Mouse (Mus musculus): Measurements from ENCODE around the gene Epdr1. TPM values are rescaled to one million over a fixed set of nuclear protein-coding genes. Genes with fewer than 3 reads are reported as not detected.
A peak's percentile ranks its signal among the peaks of the same experiment; 100 is the strongest.

The Epdr1 gene
- polyA plus RNA-seq, 1 experiment from 2014 or later: 25.3 TPM

GRCm38 (mm10) chr13:19630768-19631709 lies 11.3 kb upstream of the Epdr1 start:
- H3K4me2 ChIP-seq (ENCODE audit: low read length): no peak overlapping the region
- H3K9me3 ChIP-seq (replicated peaks; ENCODE audit: control insufficient read depth, low read length, poor library complexity, severe bottlenecking): no peaks in the 10 kb centered on the region
- no peak overlapping the region for H3K27ac ChIP-seq (ENCODE audit: low read length)
- H3K4me3 ChIP-seq (ENCODE audit: low read depth, low read length): no peak overlapping the region
- H3K9ac ChIP-seq (ENCODE audit: low read depth, low read length): no peak overlapping the region
- 93% methylated on average over 5 of the region's 5 CpGs for WGBS
- no peaks in the 10 kb centered on the region for H3K4me1 ChIP-seq (ENCODE audit: control insufficient read depth, insufficient read depth, low read length)
- ATAC-seq: no peak
- H3K36me3 ChIP-seq (ENCODE audit: control insufficient read depth, insufficient read depth, low read length): no peaks in the 10 kb centered on the region
- H3K27me3 ChIP-seq (ENCODE audit: control insufficient read depth, insufficient read depth, low read depth, low read length): no peaks in the 10 kb centered on the region

- no peak for ATAC-seq
- Histone ChIP-seq H3K4me2 (ENCODE audit: low read length) (no peak overlapping the region), H3K27me3 (ENCODE audit: control insufficient read depth, insufficient read depth, low read depth, low read length) (no peaks in the 10 kb centered on the region; the same call in 1 of the 2 replicates), H3K4me3 (ENCODE audit: low read depth, low read length) (no peak overlapping the region), H3K9ac (ENCODE audit: low read depth, low read length) (no peak overlapping the region), H3K36me3 (ENCODE audit: control insufficient read depth, insufficient read depth, low read length) (no peaks in the 10 kb centered on the region), H3K9me3 (replicated peaks; ENCODE audit: control insufficient read depth, low read length, poor library complexity, severe bottlenecking) (no peaks in the 10 kb centered on the region), H3K4me1 (ENCODE audit: control insufficient read depth, insufficient read depth, low read length) (peaks cover 11% of the 10 kb centered on the region; the same call in 1 of the 2 replicates), H3K27ac (ENCODE audit: low read length) (no peak overlapping the region)
- WGBS: 75% methylated on average over 1 of the region's 1 CpGs
Observed at GRCm38 (mm10) chr13:19626473-19626872, 6.7 kb upstream of the Epdr1 start.

- H3K27ac ChIP-seq (ENCODE audit: low read length): no peak overlapping the region
- H3K9me3 ChIP-seq (replicated peaks; ENCODE audit: control insufficient read depth, low read length, poor library complexity, severe bottlenecking): no peaks in the 10 kb centered on the region
- no peaks in the 10 kb centered on the region; the same call in 1 of the 2 replicates for H3K27me3 ChIP-seq (ENCODE audit: control insufficient read depth, insufficient read depth, low read depth, low read length)
- 90% methylated on average over 11 of the region's 11 CpGs for WGBS
- no peak for ATAC-seq
- H3K4me3 ChIP-seq (ENCODE audit: low read depth, low read length): no peak overlapping the region
- no peak overlapping the region for H3K9ac ChIP-seq (ENCODE audit: low read depth, low read length)
- no peaks in the 10 kb centered on the region for H3K36me3 ChIP-seq (ENCODE audit: control insufficient read depth, insufficient read depth, low read length)
- H3K4me1 ChIP-seq (ENCODE audit: control insufficient read depth, insufficient read depth, low read length): peaks cover 11% of the 10 kb centered on the region; the same call in 1 of the 2 replicates
- H3K4me2 ChIP-seq (ENCODE audit: low read length): no peak overlapping the region
Observed at GRCm38 (mm10) chr13:19624632-19625320, 5.0 kb upstream of the Epdr1 start.

GRCm38 (mm10) chr13:19623228-19623905 lies 3.6 kb upstream of the Epdr1 start:
- Histone ChIP-seq H3K27me3 (ENCODE audit: control insufficient read depth, insufficient read depth, low read depth, low read length) (no peaks in the 10 kb centered on the region; the same call in 1 of the 2 replicates), H3K27ac (ENCODE audit: low read length) (no peak overlapping the region), H3K4me1 (ENCODE audit: control insufficient read depth, insufficient read depth, low read length) (peaks cover 13% of the 10 kb centered on the region), H3K4me2 (ENCODE audit: low read length) (peak overlapping the region; percentile 91), H3K36me3 (ENCODE audit: control insufficient read depth, insufficient read depth, low read length) (no peaks in the 10 kb centered on the region), H3K4me3 (ENCODE audit: low read depth, low read length) (peak overlapping the region; percentile 55), H3K9me3 (replicated peaks; ENCODE audit: control insufficient read depth, low read length, poor library complexity, severe bottlenecking) (no peaks in the 10 kb centered on the region), H3K9ac (ENCODE audit: low read depth, low read length) (peak overlapping the region; percentile 72)
- WGBS: 14% methylated on average over 30 of the region's 30 CpGs
- ATAC-seq: peak; percentile 47

- Histone ChIP-seq H3K4me2 (ENCODE audit: low read length) (peak within 1 kb of the TSS; percentile 91), H3K27ac (ENCODE audit: low read length) (no peak within 1 kb of the TSS), H3K27me3 (ENCODE audit: control insufficient read depth, insufficient read depth, low read depth, low read length) (no peaks in the 10 kb centered on the region; the same call in 1 of the 2 replicates), H3K36me3 (ENCODE audit: control insufficient read depth, insufficient read depth, low read length) (no peaks in the 10 kb centered on the region), H3K4me3 (ENCODE audit: low read depth, low read length) (peak within 1 kb of the TSS; percentile 55), H3K4me1 (ENCODE audit: control insufficient read depth, insufficient read depth, low read length) (peaks cover 19% of the 10 kb centered on the region), H3K9ac (ENCODE audit: low read depth, low read length) (peak within 1 kb of the TSS; percentile 72), H3K9me3 (replicated peaks; ENCODE audit: control insufficient read depth, low read length, poor library complexity, severe bottlenecking) (no peaks in the 10 kb centered on the region)
- ATAC-seq: peak; percentile 67
- WGBS: 2% methylated on average over 25 of the region's 25 CpGs
Observed at GRCm38 (mm10) chr13:19622573-19623227, 3.0 kb upstream of the Epdr1 start, which contains the start of gene Sfrp4. Gene Sfrp4, plus strand, starts transcription at chr13:19623104.

GRCm38 (mm10) chr13:19618841-19619215 lies 899 bp downstream of the Epdr1 start:
- ATAC-seq: peak; percentile 63
- Histone ChIP-seq H3K4me3 (ENCODE audit: low read depth, low read length) (peak overlapping the region; percentile 92), H3K4me1 (ENCODE audit: control insufficient read depth, insufficient read depth, low read length) (peaks cover 23% of the 10 kb centered on the region), H3K36me3 (ENCODE audit: control insufficient read depth, insufficient read depth, low read length) (no peaks in the 10 kb centered on the region), H3K27me3 (ENCODE audit: control insufficient read depth, insufficient read depth, low read depth, low read length) (no peaks in the 10 kb centered on the region; the same call in 1 of the 2 replicates), H3K4me2 (ENCODE audit: low read length) (peak overlapping the region; percentile 85), H3K9me3 (replicated peaks; ENCODE audit: control insufficient read depth, low read length, poor library complexity, severe bottlenecking) (no peaks in the 10 kb centered on the region), H3K27ac (ENCODE audit: low read length) (peak overlapping the region; percentile 94), H3K9ac (ENCODE audit: low read depth, low read length) (peak overlapping the region; percentile 98)
- 2% methylated on average over 5 of the region's 5 CpGs for WGBS

- 96% methylated on average over 4 of the region's 4 CpGs for WGBS
- no peak overlapping the region for H3K4me3 ChIP-seq (ENCODE audit: low read depth, low read length)
Observed at GRCm38 (mm10) chr13:19618081-19618480, 1.6 kb downstream of the Epdr1 start.

GRCm38 (mm10) chr13:19614311-19614710 lies 5.4 kb downstream of the Epdr1 start:
- no peak for ATAC-seq
- 95% methylated on average over 1 of the region's 1 CpGs for WGBS
- no peaks in the 10 kb centered on the region for H3K9me3 ChIP-seq (replicated peaks; ENCODE audit: control insufficient read depth, low read length, poor library complexity, severe bottlenecking)
- no peaks in the 10 kb centered on the region for H3K36me3 ChIP-seq (ENCODE audit: control insufficient read depth, insufficient read depth, low read length)
- H3K4me3 ChIP-seq (ENCODE audit: low read depth, low read length): no peak overlapping the region
- H3K9ac ChIP-seq (ENCODE audit: low read depth, low read length): no peak overlapping the region
- H3K4me2 ChIP-seq (ENCODE audit: low read length): no peak overlapping the region
- H3K4me1 ChIP-seq (ENCODE audit: control insufficient read depth, insufficient read depth, low read length): peaks cover 15% of the 10 kb centered on the region
- no peak overlapping the region for H3K27ac ChIP-seq (ENCODE audit: low read length)
- H3K27me3 ChIP-seq (ENCODE audit: control insufficient read depth, insufficient read depth, low read depth, low read length): no peaks in the 10 kb centered on the region

More at GRCm38 (mm10) chr13:19618081-19618480, 1.6 kb downstream of the Epdr1 start:
- Histone ChIP-seq H3K4me2 (ENCODE audit: low read length) (peak overlapping the region; percentile 85), H3K27me3 (ENCODE audit: control insufficient read depth, insufficient read depth, low read depth, low read length) (no peaks in the 10 kb centered on the region; the same call in 1 of the 2 replicates), H3K9ac (ENCODE audit: low read depth, low read length) (no peak overlapping the region), H3K36me3 (ENCODE audit: control insufficient read depth, insufficient read depth, low read length) (no peaks in the 10 kb centered on the region), H3K9me3 (replicated peaks; ENCODE audit: control insufficient read depth, low read length, poor library complexity, severe bottlenecking) (no peaks in the 10 kb centered on the region), H3K27ac (ENCODE audit: low read length) (no peak overlapping the region), H3K4me1 (ENCODE audit: control insufficient read depth, insufficient read depth, low read length) (peaks cover 19% of the 10 kb centered on the region)
- ATAC-seq: no peak
